In the genomic region with DNA sequence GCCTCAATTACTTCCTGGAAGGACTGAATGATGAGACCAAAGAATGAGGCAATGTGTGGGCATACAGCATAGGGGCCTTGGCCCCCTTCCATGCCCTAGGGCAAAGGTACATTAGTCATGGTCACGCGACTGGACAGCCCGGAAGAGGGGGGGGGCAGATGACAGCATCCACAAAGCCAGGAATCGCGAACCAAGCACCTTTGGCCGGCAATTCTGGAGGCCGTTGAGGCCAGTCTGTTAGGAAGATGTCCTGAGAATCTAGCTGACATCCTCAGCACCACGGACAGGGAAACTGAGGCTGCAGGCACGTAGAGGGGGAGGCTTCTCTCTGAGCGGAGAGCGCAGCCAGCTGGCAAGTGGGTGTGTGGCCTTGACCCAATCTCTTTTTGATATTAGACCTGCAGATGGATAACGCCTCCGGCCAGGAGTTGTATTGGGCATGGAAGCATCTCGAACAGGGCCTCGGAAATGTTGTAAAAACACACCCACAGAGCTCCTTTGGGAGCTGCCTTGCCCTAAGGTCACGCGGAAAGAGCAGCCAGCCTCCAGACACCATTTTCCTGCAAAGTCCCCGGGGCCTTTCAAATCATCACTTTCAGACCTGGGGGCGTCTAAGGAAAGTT, we compare ENCODE assay signal across 8 mouse cellular contexts. TPM values are rescaled to one million over a fixed set of nuclear protein-coding genes. Genes with fewer than 3 reads are reported as not detected.
DNase-seq lines count a peak whose midpoint lies in the region; ATAC-seq and TF ChIP-seq lines count a peak whose summit lies in the region.

No protein-coding gene starts in this region.

- H3K4me1 ChIP-seq in heart, postnatal 0 days (ENCODE audit: control insufficient read depth, insufficient read depth): peaks cover 29% of the 10 kb centered on the region
- peaks cover 12% of the 10 kb centered on the region for H3K4me1 ChIP-seq in limb, embryonic 11.5 days (ENCODE audit: control insufficient read depth, insufficient read depth, low read length)

- DNase-seq in layer of hippocampus, postnatal 36 days: peak; percentile 24 to 27
- no peak for DNase-seq in layer of hippocampus, postnatal 10 days (ENCODE audit: low spot score in 2 of 2)
- peak; percentile 72 for DNase-seq in MN1 (ENCODE audit: low spot score)
- DNase-seq in cerebellum, postnatal 10 days: peak; percentile 73
- DNase-seq in heart, postnatal 0 days (ENCODE audit: low spot score): peak; percentile 30
- DNase-seq in limb, embryonic 11.5 days (ENCODE audit: low spot score): no peak
- peak; percentile 24 for DNase-seq in mesoderm, embryonic 11.5 days (ENCODE audit: low read depth, low spot score)
- peak; percentile 18 to 26 for DNase-seq in urinary bladder, postnatal 36 days (ENCODE audit: low spot score in 2 of 2)

- TF ChIP-seq EP300 in heart, postnatal 0 days (IDR thresholded peaks at IDR 0.05; ENCODE audit: low read depth): no peak

- 10% methylated on average over 19 of the region's 19 CpGs for WGBS in heart, postnatal 0 days
- WGBS in limb, embryonic 11.5 days: 7% methylated on average over 19 of the region's 19 CpGs

- H3K9me3 ChIP-seq in heart, postnatal 0 days (replicated peaks; ENCODE audit: control insufficient read depth, low read length): no peaks in the 10 kb centered on the region
- H3K9me3 ChIP-seq in limb, embryonic 11.5 days (ENCODE audit: control insufficient read depth, low read length): no peaks in the 10 kb centered on the region

- H3K4me3 ChIP-seq in heart, postnatal 0 days (ENCODE audit: low read depth, low read length): peak overlapping the region; percentile 81
- H3K4me3 ChIP-seq in limb, embryonic 11.5 days (ENCODE audit: low read depth, low read length): peak overlapping the region; percentile 78

- H3K27me3 ChIP-seq in heart, postnatal 0 days (ENCODE audit: control insufficient read depth, insufficient read depth, low read length): no peaks in the 10 kb centered on the region
- H3K27me3 ChIP-seq in limb, embryonic 11.5 days (ENCODE audit: control insufficient read depth, insufficient read depth, low read length): no peaks in the 10 kb centered on the region

- H3K36me3 ChIP-seq in heart, postnatal 0 days (replicated peaks; ENCODE audit: control insufficient read depth, insufficient read depth, low read length): no peaks in the 10 kb centered on the region
- H3K36me3 ChIP-seq in limb, embryonic 11.5 days (ENCODE audit: control insufficient read depth, insufficient read depth, low read length): no peaks in the 10 kb centered on the region

- peak overlapping the region; percentile 85; the same call in 1 of the 2 replicates for H3K9ac ChIP-seq in heart, postnatal 0 days (replicated peaks; ENCODE audit: low read depth, low read length)
- H3K9ac ChIP-seq in limb, embryonic 11.5 days (ENCODE audit: low read length): no peak overlapping the region; the same call in 1 of the 2 replicates

- no peak; the same call in 1 of the 2 replicates for ATAC-seq in heart, postnatal 0 days (ENCODE audit: insufficient read depth, low read depth)
- ATAC-seq in limb, embryonic 11.5 days (ENCODE audit: insufficient number of reproducible peaks, low FRiP score, low TSS enrichment, low read depth): peak; percentile 4; the same call in 1 of the 2 replicates

- peak overlapping the region; percentile 98 for H3K27ac ChIP-seq in heart, postnatal 0 days (ENCODE audit: low read depth)
- H3K27ac ChIP-seq in limb, embryonic 11.5 days (replicated peaks; ENCODE audit: low read depth, low read length): no peak overlapping the region

- no peak for TF ChIP-seq CTCF in heart, postnatal 0 days (IDR thresholded peaks at IDR 0.05; ENCODE audit: low read depth)

- H3K4me2 ChIP-seq in heart, postnatal 0 days (ENCODE audit: low read depth, low read length): peak overlapping the region; percentile 82
- peak overlapping the region; percentile 75 for H3K4me2 ChIP-seq in limb, embryonic 11.5 days (ENCODE audit: low read depth, severe bottlenecking)

RNA-seq across cellular contexts. Expression of a gene that starts 0.6 kb away (rescaled TPM):
- total RNA-seq in layer of hippocampus, postnatal 36 days (2021): 100 to 1,000 TPM; 106 to 122 TPM
- 100 to 1,000 TPM in 1 of 2 experiments, 10 to 100 TPM in 1; 98.1 to 104 TPM for total RNA-seq in layer of hippocampus, postnatal 10 days (2021)
- 36.3 and 37.6 TPM in 2 replicates for total RNA-seq in heart, postnatal 0 days (2014; rRNA removed; ENCODE audit: low replicate concordance)
- polyA plus RNA-seq in heart, postnatal 0 days (2015; fragmentation: Nextera tagmentation; extraction: Ambion mirVana): 13.3 and 13.6 TPM in 2 replicates
- 47.3 and 47.7 TPM in 2 replicates for polyA plus RNA-seq in limb, embryonic 11.5 days (2014; fragmentation: Nextera tagmentation; extraction: Ambion mirVana)

RNA-seq across cellular contexts. Expression of a gene that starts 56.0 kb away (rescaled TPM):
- total RNA-seq in layer of hippocampus, postnatal 36 days (2021): 10 to 100 TPM; 20.2 to 22.4 TPM
- 10 to 100 TPM; 19.1 to 26.0 TPM for total RNA-seq in layer of hippocampus, postnatal 10 days (2021)
- 32.1 and 44.9 TPM in 2 replicates for total RNA-seq in heart, postnatal 0 days (2014; rRNA removed; ENCODE audit: low replicate concordance)
- polyA plus RNA-seq in heart, postnatal 0 days (2015; fragmentation: Nextera tagmentation; extraction: Ambion mirVana): 12.8 and 14.1 TPM in 2 replicates
- polyA plus RNA-seq in limb, embryonic 11.5 days (2014; fragmentation: Nextera tagmentation; extraction: Ambion mirVana): 27.3 and 28.8 TPM in 2 replicates

Comparison
In these comparisons a context has a peak if more than half of its experiments do, and no peak if none do; other contexts are left out.
1. DNase-seq: peak in layer of hippocampus, postnatal 36 days (2 of 2), MN1 (single experiment), cerebellum, postnatal 10 days (2 of 2), heart, postnatal 0 days (single experiment), mesoderm, embryonic 11.5 days (single experiment) and urinary bladder, postnatal 36 days (2 of 2); none in layer of hippocampus, postnatal 10 days (0 of 2) and limb, embryonic 11.5 days (single experiment).